Mouse (Mus musculus): ENCODE measurements around the gene Gpr146. TPM values are rescaled to one million over a fixed set of nuclear protein-coding genes. Genes with fewer than 3 reads are reported as not detected.
A peak's percentile ranks its signal among the peaks of the same experiment; 100 is the strongest.

The Gpr146 gene
- polyA plus RNA-seq, 1 experiment, result 11.7 TPM

DNA sequence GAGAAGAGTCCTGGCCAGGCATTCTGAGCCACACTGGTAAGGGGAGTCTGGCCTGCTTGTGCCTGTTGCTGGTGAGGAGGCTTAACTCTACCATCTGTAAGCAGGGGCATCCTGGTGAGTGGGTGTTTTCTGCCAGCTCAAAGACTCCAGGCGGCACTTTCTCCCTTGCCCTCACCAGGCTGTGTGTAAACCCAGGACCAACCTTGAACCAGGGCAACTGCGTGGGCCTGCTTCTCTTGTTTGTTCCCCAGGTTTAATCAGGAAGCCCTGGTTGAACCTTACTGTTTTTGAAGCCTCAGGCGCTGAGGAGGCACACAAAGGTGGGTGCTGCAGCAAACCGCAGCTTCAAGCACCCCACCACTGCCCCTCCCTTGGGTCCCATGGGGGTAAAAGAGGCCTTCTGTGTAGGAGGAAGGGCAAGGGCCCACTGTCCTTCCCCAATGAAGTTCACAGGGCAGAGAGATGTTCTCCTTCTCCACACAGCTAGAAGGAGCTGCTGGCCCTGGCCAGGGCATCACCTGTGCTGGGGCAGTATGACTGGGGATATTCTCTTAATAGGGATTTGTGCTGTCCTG, 9.5 kb upstream of the Gpr146 start:
- no peak overlapping the region for H3K4me3 ChIP-seq
- no peak overlapping the region for H3K4me2 ChIP-seq (ENCODE audit: low read depth)
- no peaks in the 10 kb centered on the region for H3K79me2 ChIP-seq (ENCODE audit: control insufficient read depth, insufficient read depth)
- no peak for TF ChIP-seq REST (IDR thresholded peaks at IDR 0.05; ENCODE audit: insufficient read depth, insufficient read length)
- no peak for TF ChIP-seq TCF12 (IDR thresholded peaks at IDR 0.05; ENCODE audit: insufficient read depth, poor library complexity, severe bottlenecking)
- TF ChIP-seq CEBPB (IDR thresholded peaks at IDR 0.05; ENCODE audit: insufficient read depth, poor library complexity, severe bottlenecking), result no peak
- TF ChIP-seq E2F4 (IDR thresholded peaks at IDR 0.05; ENCODE audit: insufficient read depth), result no peak
- no peak for TF ChIP-seq MYOG (IDR thresholded peaks at IDR 0.05; ENCODE audit: control insufficient read depth in 1 of 3, insufficient read depth in 1 of 3, insufficient read length in 2 of 3, low read depth in 2 of 3)
- no peak for TF ChIP-seq TCF3 (IDR thresholded peaks at IDR 0.05; ENCODE audit: insufficient read length, low read depth)
- TF ChIP-seq USF1 (IDR thresholded peaks at IDR 0.05; ENCODE audit: low read depth), result no peak
- no peak for TF ChIP-seq MYOD1 (IDR thresholded peaks at IDR 0.05; ENCODE audit: control insufficient read depth in 1 of 3, insufficient read length in 2 of 3, low read depth in 2 of 3)
- H3K36me3 ChIP-seq (ENCODE audit: control insufficient read depth, insufficient read depth), result no peaks in the 10 kb centered on the region
- H3K27me3 ChIP-seq (ENCODE audit: control insufficient read depth, insufficient read depth, insufficient read length), result no peaks in the 10 kb centered on the region
- no peak overlapping the region for H3ac ChIP-seq (ENCODE audit: control insufficient read depth, insufficient read length)

DNA sequence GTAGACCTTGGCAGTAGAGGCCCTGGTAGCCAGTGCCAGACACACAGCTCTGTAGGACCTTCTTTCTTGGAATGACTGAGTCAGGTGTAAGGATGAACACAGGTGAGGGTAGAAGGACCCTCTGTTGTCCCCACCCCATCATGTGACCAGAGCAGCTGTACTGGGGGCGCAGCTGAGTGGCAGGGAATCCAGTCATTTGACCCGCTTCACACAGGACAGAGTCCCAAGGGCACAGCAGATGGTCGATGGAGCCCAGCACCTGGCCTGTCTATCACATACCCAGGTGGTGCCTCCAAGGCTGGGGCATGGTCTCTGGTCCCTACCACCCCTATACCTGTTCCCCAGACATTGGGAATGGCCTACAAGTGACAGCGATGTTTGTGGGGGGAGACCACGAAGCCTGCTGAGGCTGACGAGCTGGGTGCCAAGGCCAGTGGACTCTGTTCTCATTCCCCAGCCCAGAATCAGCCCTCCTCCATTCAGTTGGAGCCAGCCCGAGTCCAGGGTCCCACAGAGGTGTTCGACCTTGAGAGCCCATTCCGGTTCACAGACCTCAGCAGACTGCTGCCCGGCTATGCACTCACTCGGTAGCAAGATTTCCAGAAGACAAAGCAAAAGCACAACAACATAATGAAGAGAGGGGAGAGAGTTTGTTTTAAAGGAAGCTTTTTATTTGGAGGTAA, 8.7 kb upstream of the Gpr146 start:
- H3K4me3 ChIP-seq, result no peak overlapping the region
- H3K36me3 ChIP-seq (ENCODE audit: control insufficient read depth, insufficient read depth), result no peaks in the 10 kb centered on the region
- no peaks in the 10 kb centered on the region for H3K27me3 ChIP-seq (ENCODE audit: control insufficient read depth, insufficient read depth, insufficient read length)
- TF ChIP-seq SRF (IDR thresholded peaks at IDR 0.05; ENCODE audit: control insufficient read depth, insufficient read length, low read depth), result no peak
- peak; percentile 58 for TF ChIP-seq USF1 (IDR thresholded peaks at IDR 0.05; ENCODE audit: low read depth)
- TF ChIP-seq TCF3 (IDR thresholded peaks at IDR 0.05; ENCODE audit: insufficient read length, low read depth), result peak; percentile 70
- no peak for TF ChIP-seq POLR2A (IDR thresholded peaks at IDR 0.05; ENCODE audit: insufficient read length, low read depth)
- no peak for TF ChIP-seq E2F4 (IDR thresholded peaks at IDR 0.05; ENCODE audit: insufficient read depth)
- no peak for TF ChIP-seq CEBPB (IDR thresholded peaks at IDR 0.05; ENCODE audit: insufficient read depth, poor library complexity, severe bottlenecking)
- peak; percentile 17 to 97 (median 89) for TF ChIP-seq MYOG (IDR thresholded peaks at IDR 0.05; ENCODE audit: control insufficient read depth in 1 of 3, insufficient read depth in 1 of 3, insufficient read length in 2 of 3, low read depth in 2 of 3)
- TF ChIP-seq MAX (IDR thresholded peaks at IDR 0.05; ENCODE audit: low read depth), result no peak
- no peak for TF ChIP-seq REST (IDR thresholded peaks at IDR 0.05; ENCODE audit: insufficient read depth, insufficient read length)
- peak; percentile 77 for TF ChIP-seq TCF12 (IDR thresholded peaks at IDR 0.05; ENCODE audit: insufficient read depth, poor library complexity, severe bottlenecking)
- TF ChIP-seq MYOD1 (IDR thresholded peaks at IDR 0.05; ENCODE audit: control insufficient read depth in 1 of 3, insufficient read length in 2 of 3, low read depth in 2 of 3), result peak; percentile 59 to 99 (median 97)
- TF ChIP-seq POLR2AphosphoS2 (IDR thresholded peaks at IDR 0.05; ENCODE audit: insufficient read length, low read depth), result no peak
- no peak overlapping the region for H3ac ChIP-seq (ENCODE audit: control insufficient read depth, insufficient read length)
- H3K4me2 ChIP-seq (ENCODE audit: low read depth), result peak overlapping the region; percentile 6
- H3K79me2 ChIP-seq (ENCODE audit: control insufficient read depth, insufficient read depth), result no peaks in the 10 kb centered on the region

DNA sequence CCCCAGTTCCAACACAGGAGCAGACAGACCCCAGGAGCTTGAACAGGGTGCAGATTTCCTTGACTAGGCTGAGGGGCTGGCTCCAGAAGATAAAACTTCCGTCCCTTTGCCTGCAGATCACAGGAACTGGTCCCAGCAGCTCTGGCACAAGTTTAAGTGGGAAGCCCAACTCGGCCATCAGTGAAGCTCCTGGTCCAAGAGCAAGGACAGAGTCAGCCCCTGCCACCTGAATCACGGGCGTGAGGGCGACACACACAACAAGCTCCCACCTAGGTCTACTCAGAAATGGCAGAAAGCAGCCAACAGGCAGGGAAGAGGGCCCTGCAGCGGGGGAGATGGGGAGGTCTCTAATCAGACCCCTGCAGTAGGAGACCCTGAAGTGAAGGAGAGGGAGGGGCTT, 7.2 kb upstream of the Gpr146 start:
- Histone ChIP-seq H3K4me3 (no peak overlapping the region), H3K79me2 (ENCODE audit: control insufficient read depth, insufficient read depth) (no peaks in the 10 kb centered on the region), H3K36me3 (ENCODE audit: control insufficient read depth, insufficient read depth) (no peaks in the 10 kb centered on the region), H3K27me3 (ENCODE audit: control insufficient read depth, insufficient read depth, insufficient read length) (no peaks in the 10 kb centered on the region), H3ac (ENCODE audit: control insufficient read depth, insufficient read length) (no peak overlapping the region), H3K4me2 (ENCODE audit: low read depth) (peak overlapping the region; percentile 87)
- TF ChIP-seq SRF (IDR thresholded peaks at IDR 0.05; ENCODE audit: control insufficient read depth, insufficient read length, low read depth) (no peak), REST (IDR thresholded peaks at IDR 0.05; ENCODE audit: insufficient read depth, insufficient read length) (no peak), TCF3 (IDR thresholded peaks at IDR 0.05; ENCODE audit: insufficient read length, low read depth) (no peak), POLR2A (IDR thresholded peaks at IDR 0.05; ENCODE audit: insufficient read length, low read depth) (no peak), TCF12 (IDR thresholded peaks at IDR 0.05; ENCODE audit: insufficient read depth, poor library complexity, severe bottlenecking) (no peak), MYOD1 (IDR thresholded peaks at IDR 0.05; ENCODE audit: control insufficient read depth in 1 of 3, insufficient read length in 2 of 3, low read depth in 2 of 3) (no peak), USF1 (IDR thresholded peaks at IDR 0.05; ENCODE audit: low read depth) (no peak), POLR2AphosphoS2 (IDR thresholded peaks at IDR 0.05; ENCODE audit: insufficient read length, low read depth) (no peak), MAX (IDR thresholded peaks at IDR 0.05; ENCODE audit: low read depth) (no peak), CEBPB (IDR thresholded peaks at IDR 0.05; ENCODE audit: insufficient read depth, poor library complexity, severe bottlenecking) (no peak)

DNA sequence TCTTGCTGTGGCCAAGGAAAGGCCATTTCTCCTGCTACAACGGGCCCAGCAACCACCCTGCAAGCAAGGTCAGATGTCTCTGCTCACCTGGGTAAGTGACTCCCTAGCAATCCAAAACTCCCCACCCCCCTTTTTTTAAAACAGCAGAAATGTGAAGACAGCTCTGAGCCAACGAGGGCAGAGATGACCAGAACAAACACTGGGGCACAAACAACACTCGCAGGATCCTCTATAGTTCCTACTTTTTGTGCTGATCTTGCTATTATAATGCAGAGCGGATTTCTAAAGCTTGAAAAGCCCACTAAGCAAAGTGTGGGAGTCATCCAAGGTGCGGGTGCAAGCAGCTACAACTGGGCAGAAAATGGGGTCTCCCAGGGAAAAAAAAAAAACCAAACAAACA, 6.4 kb upstream of the Gpr146 start:
- Histone ChIP-seq H3K27me3 (ENCODE audit: control insufficient read depth, insufficient read depth, insufficient read length) (no peaks in the 10 kb centered on the region), H3K4me3 (peak overlapping the region; percentile 33)

More for the DNA sequence above, 6.4 kb upstream of the Gpr146 start:
- Histone ChIP-seq H3K79me2 (ENCODE audit: control insufficient read depth, insufficient read depth) (no peaks in the 10 kb centered on the region), H3K4me2 (ENCODE audit: low read depth) (peak overlapping the region; percentile 87), H3K36me3 (ENCODE audit: control insufficient read depth, insufficient read depth) (no peaks in the 10 kb centered on the region), H3ac (ENCODE audit: control insufficient read depth, insufficient read length) (no peak overlapping the region)
- TF ChIP-seq E2F4 (IDR thresholded peaks at IDR 0.05; ENCODE audit: insufficient read depth) (no peak), REST (IDR thresholded peaks at IDR 0.05; ENCODE audit: insufficient read depth, insufficient read length) (no peak), MAX (IDR thresholded peaks at IDR 0.05; ENCODE audit: low read depth) (no peak), POLR2AphosphoS2 (IDR thresholded peaks at IDR 0.05; ENCODE audit: insufficient read length, low read depth) (no peak), POLR2A (IDR thresholded peaks at IDR 0.05; ENCODE audit: insufficient read length, low read depth) (no peak), CEBPB (IDR thresholded peaks at IDR 0.05; ENCODE audit: insufficient read depth, poor library complexity, severe bottlenecking) (no peak), TCF3 (IDR thresholded peaks at IDR 0.05; ENCODE audit: insufficient read length, low read depth) (no peak), MYOD1 (IDR thresholded peaks at IDR 0.05; ENCODE audit: control insufficient read depth in 1 of 3, insufficient read length in 2 of 3, low read depth in 2 of 3) (no peak), MYOG (IDR thresholded peaks at IDR 0.05; ENCODE audit: control insufficient read depth in 1 of 3, insufficient read depth in 1 of 3, insufficient read length in 2 of 3, low read depth in 2 of 3) (no peak), SRF (IDR thresholded peaks at IDR 0.05; ENCODE audit: control insufficient read depth, insufficient read length, low read depth) (no peak), TCF12 (IDR thresholded peaks at IDR 0.05; ENCODE audit: insufficient read depth, poor library complexity, severe bottlenecking) (no peak), USF1 (IDR thresholded peaks at IDR 0.05; ENCODE audit: low read depth) (no peak)
